Mouse (Mus musculus) small intestine, adult 2 months (tissue): ENCODE measurements at regions not wholly inside any gene's neighbourhood (a gene's known extent, or its start where the extent isn't known, plus 50 kb on each side); places are given as distances from the start of the nearest gene placed in this dataset.

Source experiments
- CTCF ChIP-seq: fragments of 200-500 bp; IDR thresholded peaks from 2 replicates; pipeline ENCODE4 v1.5.1; 2012; ENCODE audit warnings: low read depth, mild to moderate bottlenecking, control low read depth, inconsistent platforms, low read length, moderate library complexity, mixed read lengths; ENCODE audit not compliant: insufficient replicate concordance, insufficient read length; ENCODE audit errors: extremely low read depth
- POLR2A ChIP-seq: fragments of 200-500 bp; IDR thresholded peaks from 2 replicates; pipeline ENCODE4 v1.6.1; 2012; ENCODE audit warnings: low read depth, mild to moderate bottlenecking, control low read depth, inconsistent platforms, low read length, moderate library complexity

DNA sequence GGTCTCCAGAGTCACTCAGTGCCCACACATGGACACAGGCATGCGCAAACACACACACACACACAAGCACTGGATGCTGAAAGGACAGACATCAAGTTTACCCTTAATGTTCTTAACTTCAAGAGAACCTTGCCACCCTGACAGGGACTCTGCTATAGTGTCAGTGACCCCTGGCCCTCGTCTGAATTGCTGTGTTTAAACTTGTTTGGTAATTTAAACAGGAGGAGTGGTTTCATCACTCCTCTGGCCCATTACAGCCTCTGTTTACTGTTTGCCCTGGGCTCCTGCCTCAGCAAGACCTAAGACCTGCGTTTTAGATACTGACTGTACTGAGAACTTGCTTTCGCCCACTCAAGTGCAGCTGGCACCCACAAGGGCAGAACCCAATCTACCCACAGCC is 139.4 kb downstream of the Sox4 start:
- TF ChIP-seq CTCF (no peak), POLR2A (no peak)
